Mouse (Mus musculus) thymus, postnatal 10 days (tissue): ENCODE data around the gene Olfr314.
"Not testable (repeated sequence)": the region's sequence is repeated elsewhere in the genome, so short reads cannot be mapped to it uniquely, and the experiment has no call there.

ENCODE experiments used
- DNase-seq, 2 experiments: peaks; one replicate each; pipeline ENCODE4 v3.0.0; 2021; ENCODE audit warnings: low spot score in 2 of 2

The Olfr314 gene

GRCm38 (mm10) chr11:58782480-58783089 lies at the start of gene Olfr314:
Olfr314 (plus strand) TSS chr11:58782952.
- no peak for DNase-seq

DNA sequence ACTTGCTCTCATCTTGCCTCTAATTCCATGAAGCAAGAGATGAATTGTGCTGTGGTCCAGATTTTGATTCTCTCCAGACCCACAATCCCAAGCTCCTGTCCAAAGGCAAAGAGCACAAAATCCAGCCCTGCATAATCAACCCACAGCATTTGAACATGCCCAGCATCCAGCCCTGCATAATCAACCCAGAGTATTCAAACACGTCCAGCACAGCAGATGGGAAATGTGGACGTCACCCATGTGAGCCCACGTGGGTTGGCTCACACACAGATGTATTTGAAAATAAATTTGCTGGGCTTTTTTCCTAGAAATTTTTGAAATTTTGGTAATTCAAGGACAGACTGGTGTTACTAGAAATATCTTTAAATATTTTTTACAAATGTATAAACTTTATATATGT lies 49.4 kb upstream of the Olfr314 start:
- DNase-seq: no peak

- no peak for DNase-seq
These were observed 43.9 kb upstream of the Olfr314 start, which contains the start of gene Olfr317 for GRCm38 (mm10) chr11:58738792-58739262. Olfr317 (minus strand) TSS chr11:58739212.

- DNase-seq: not testable (repeated sequence)
These were observed 31.7 kb upstream of the Olfr314 start for GRCm38 (mm10) chr11:58751096-58751495.

DNA sequence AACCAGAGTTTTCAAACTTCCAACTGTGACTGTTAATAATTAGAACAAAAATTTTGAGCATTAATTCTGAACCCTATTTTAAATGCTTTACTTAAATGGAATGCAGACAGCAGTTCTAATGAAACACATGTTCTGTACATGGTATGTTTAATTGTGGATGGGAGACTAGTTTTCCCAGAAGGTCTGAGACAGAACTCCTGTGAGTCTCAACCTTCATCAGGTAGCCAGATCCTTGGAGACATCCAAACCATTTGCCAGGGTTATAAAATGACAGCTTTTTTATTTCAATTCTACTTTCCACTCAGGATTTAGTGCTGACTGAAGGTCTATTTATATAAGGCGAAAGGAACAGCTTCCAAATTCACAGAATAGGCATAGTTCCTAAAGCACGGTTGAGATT lies 30.3 kb upstream of the Olfr314 start, which contains the start of gene Olfr316:
Olfr316 (plus strand) TSS at position 301 of the 400 bp plus-strand sequence.
- DNase-seq: no peak

- DNase-seq: no peak
These were observed 9.9 kb upstream of the Olfr314 start, which contains the start of gene Olfr315 for GRCm38 (mm10) chr11:58772888-58773287. Olfr315 (plus strand) TSS chr11:58773188.

- DNase-seq: no peak
These were observed 1.4 kb downstream of the Olfr314 start for GRCm38 (mm10) chr11:58784182-58784581.

GRCm38 (mm10) chr11:58787651-58788050 lies 4.9 kb downstream of the Olfr314 start:
- peak; percentile 62 to 66 for DNase-seq

DNA sequence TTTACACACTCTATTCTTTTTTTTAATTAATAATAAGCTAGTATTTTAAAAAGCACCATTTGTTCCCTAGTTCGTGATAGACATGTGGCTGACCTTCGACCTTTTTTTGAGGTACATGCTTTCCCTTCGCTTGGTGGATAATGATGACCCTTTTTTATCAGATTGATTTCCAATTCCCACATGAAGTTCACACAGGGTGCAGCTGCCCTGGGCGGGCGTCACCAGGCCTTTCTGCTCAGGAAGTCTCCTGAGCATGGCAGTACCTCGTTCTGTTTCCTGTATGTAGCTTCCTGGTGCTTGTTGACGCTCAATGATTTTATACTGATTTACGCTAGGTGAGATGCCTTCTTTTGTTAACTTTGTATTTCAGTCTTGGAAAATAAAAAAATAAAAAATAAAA lies 5.6 kb downstream of the Olfr314 start:
- DNase-seq: peak; percentile 16 to 35

DNA sequence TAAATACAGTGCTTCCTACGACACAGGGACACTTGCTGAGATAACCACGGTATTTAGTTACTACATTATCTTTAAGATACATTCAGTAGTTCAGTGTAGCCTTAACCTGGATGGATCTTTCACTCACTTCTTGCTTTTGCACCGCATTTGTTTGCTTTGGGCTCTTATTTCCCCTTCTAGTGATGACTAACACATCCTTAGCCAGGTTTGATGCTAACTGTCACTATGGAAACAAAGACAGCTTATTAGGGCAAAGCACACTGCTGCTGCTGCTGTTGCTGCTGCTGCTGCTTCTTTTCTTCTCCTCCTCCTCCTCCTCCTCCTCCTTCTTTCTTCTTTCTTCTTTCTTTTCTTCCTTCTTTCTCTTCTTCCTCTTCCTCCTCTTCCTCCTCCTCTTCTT lies 6.8 kb downstream of the Olfr314 start:
- DNase-seq: no peak

DNA sequence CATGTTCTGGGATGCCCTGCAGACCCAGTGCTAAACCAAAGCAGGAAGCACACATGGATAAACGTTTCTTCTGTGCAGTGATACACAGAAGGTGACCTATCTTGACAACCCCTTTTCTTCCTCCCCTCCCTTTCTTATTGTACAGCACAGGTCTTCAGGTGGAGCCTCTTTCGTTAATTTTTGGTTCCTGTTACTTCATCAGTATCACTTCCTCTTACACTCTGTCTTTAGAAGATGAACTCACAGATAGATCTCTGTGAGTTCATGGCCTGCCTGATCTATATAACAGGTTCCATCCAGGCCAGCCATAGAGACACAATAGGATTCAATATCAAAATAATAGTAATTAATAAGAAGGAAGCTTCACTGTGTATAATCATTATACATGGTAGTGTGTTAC lies 7.3 kb downstream of the Olfr314 start:
- DNase-seq: no peak

DNA sequence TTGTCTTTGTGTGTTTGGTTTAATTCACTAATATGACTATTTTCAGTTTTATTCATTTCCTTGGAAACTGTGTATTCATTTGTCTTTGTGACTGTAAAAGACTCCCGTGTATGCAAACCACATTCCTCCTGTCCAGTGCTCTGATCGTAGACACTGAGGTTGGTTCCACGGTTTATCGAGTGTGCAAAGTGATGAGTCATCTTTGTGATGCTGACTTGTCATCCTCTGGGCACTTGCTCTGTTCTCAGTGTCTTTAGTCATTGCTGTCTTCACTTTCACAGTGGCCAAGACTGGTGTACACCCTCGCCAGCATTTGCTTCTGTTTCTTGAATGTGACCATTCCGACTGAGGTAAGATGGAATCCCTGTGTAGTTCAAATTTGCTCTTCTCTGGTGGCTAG lies 7.9 kb downstream of the Olfr314 start:
- no peak for DNase-seq

- DNase-seq: peak in 1 of 2 experiments; percentile 37
These were observed 13.1 kb downstream of the Olfr314 start for GRCm38 (mm10) chr11:58795856-58796255.

GRCm38 (mm10) chr11:58796850-58797249 lies 14.1 kb downstream of the Olfr314 start:
- no peak for DNase-seq

- no peak for DNase-seq
These were observed 17.0 kb downstream of the Olfr314 start for GRCm38 (mm10) chr11:58799747-58800146.

GRCm38 (mm10) chr11:58801558-58802228 lies 18.9 kb downstream of the Olfr314 start, which contains the start of gene Fam183b:
Fam183b (minus strand) TSS chr11:58801960.
- no peak for DNase-seq

GRCm38 (mm10) chr11:58803871-58804270 lies 21.1 kb downstream of the Olfr314 start:
- no peak for DNase-seq

- no peak for DNase-seq
These were observed 21.6 kb downstream of the Olfr314 start for GRCm38 (mm10) chr11:58804393-58804792.

DNA sequence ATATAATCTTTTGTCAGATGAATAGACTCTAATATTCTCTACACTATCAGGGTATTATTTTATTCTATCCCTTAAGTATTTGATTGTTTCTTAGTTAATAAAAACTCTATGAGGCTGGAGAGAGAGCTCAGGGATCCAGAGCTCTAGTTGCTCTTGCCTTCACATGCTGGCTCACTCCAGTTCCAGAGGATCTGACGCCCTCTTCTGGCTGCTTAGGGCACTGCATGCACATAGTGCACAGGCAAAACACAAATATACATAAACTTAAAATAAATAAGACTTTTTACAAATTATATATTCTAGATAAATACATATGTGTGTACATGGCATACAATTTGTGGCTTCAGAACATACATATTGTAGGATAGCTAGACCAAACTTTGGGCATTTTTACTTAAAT lies 29.2 kb downstream of the Olfr314 start:
- DNase-seq: no peak

DNA sequence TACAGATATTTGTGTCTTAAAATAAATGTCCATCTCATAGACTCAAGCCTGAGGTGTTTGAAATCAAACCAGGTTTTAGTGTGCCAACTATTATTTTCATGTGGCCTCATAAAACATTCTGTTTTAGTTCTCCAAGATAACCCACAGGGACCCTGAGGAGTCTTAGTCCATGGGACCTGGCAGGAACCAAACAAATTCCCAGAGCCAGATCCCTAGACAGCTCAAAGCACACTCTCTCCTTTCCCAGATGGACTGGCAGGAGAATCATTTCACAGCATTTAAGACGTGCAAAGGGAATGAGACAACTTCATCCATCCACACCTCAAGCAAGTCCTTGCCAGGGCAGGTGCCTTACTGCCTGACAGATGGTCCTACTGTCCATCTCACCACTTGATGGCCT lies 31.9 kb downstream of the Olfr314 start, which contains the start of gene Olfr313:
Olfr313 (plus strand) TSS at position 301 of the 400 bp plus-strand sequence.
- DNase-seq: not testable (repeated sequence)

- DNase-seq: no peak
These were observed 32.9 kb downstream of the Olfr314 start for GRCm38 (mm10) chr11:58815676-58816075.

- DNase-seq: not testable (repeated sequence)
These were observed 46.2 kb downstream of the Olfr314 start, which contains the start of gene Olfr312 for GRCm38 (mm10) chr11:58828937-58829336. Olfr312 (plus strand) TSS chr11:58829237.

DNA sequence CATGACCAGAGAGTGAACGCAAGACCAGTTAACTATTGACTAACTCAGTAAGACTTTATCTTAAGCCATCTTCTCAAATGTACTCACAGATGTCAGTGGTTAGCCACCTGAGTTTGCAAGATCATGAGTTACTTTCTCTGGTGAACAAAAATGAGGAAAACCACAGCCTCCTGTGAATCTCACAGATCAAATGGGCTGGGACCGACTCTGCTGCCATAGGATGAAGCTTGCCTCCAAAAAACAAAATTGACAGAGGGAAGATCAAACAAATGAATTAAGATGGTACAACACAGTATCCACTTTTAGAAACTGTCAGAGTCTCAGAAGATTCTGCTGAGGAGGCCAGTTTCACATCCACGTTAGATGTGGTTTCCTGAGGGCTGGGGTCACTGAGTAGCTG lies 47.0 kb downstream of the Olfr314 start:
- DNase-seq: peak; percentile 52 to 54
